Mouse (Mus musculus) midbrain, embryonic 13.5 days (tissue): ENCODE measurements around the gene Apom. TPM values are rescaled to one million over a fixed set of nuclear protein-coding genes. Genes with fewer than 3 reads are reported as not detected.
"Not testable (repeated sequence)": the region's sequence is repeated elsewhere in the genome, so short reads cannot be mapped to it uniquely, and the experiment has no call there.

Experiments
- ATAC-seq: fragments of 200-750 bp; cut with Nextera tagmentation; 2 replicates; pipeline ENCODE4 v1.8.0; 2017; ENCODE audit warnings: mild to moderate bottlenecking, moderate TSS enrichment, moderate library complexity
- H3K27ac ChIP-seq: fragments of 300-500 bp; sonication (generic); 2 replicates; pipeline ENCODE4 v1.5.1; 2015; ENCODE audit warnings: inconsistent platforms, mild to moderate bottlenecking, moderate library complexity
- H3K27me3 ChIP-seq: fragments of 300-500 bp; sonication (generic); 2 replicates; pipeline ENCODE4 v1.6.1; 2015; ENCODE audit warnings: mild to moderate bottlenecking, inconsistent platforms
- H3K36me3 ChIP-seq: fragments of 300-500 bp; sonication (generic); 2 replicates; pipeline ENCODE4 v1.6.1; 2015; ENCODE audit warnings: mild to moderate bottlenecking, inconsistent platforms
- H3K4me1 ChIP-seq: fragments of 300-500 bp; sonication (generic); replicated peaks from 2 replicates; pipeline ENCODE4 v1.6.1; 2015; ENCODE audit warnings: inconsistent platforms
- H3K4me2 ChIP-seq: fragments of 300-500 bp; sonication (generic); replicated peaks from 2 replicates; pipeline ENCODE4 v1.6.1; 2015; ENCODE audit warnings: moderate library complexity, mild to moderate bottlenecking, inconsistent platforms
- H3K4me3 ChIP-seq: fragments of 300-500 bp; sonication (generic); replicated peaks from 2 replicates; pipeline ENCODE4 v1.5.1; 2015; ENCODE audit warnings: mild to moderate bottlenecking, inconsistent platforms
- H3K9ac ChIP-seq: fragments of 300-500 bp; sonication (generic); replicated peaks from 2 replicates; pipeline ENCODE4 v1.6.1; 2015; ENCODE audit warnings: mild to moderate bottlenecking, inconsistent platforms
- H3K9me3 ChIP-seq: fragments of 300-500 bp; sonication (generic); 2 replicates; pipeline ENCODE4 v1.6.1; 2016; ENCODE audit warnings: mild to moderate bottlenecking, inconsistent platforms
- WGBS: fragments of 180-500 bp; shearing (Covaris S2); methylation state at CpG from one replicate; pipeline ENCODE4 v1.1.7; 2015; 5-methylcytosine and 5-hydroxymethylcytosine counted together
- polyA plus RNA-seq: library from polyadenylated mRNA; unstranded; fragments of >200 nt; fragmentation: Nextera tagmentation; extraction: Ambion mirVana; gene quantifications from 2 replicates; pipeline ENCODE4 v1.2.1, GENCODE M21; 2015

Apom gene
- polyA plus RNA-seq, 1 experiment from 2014 or later: 0.63 TPM

DNA sequence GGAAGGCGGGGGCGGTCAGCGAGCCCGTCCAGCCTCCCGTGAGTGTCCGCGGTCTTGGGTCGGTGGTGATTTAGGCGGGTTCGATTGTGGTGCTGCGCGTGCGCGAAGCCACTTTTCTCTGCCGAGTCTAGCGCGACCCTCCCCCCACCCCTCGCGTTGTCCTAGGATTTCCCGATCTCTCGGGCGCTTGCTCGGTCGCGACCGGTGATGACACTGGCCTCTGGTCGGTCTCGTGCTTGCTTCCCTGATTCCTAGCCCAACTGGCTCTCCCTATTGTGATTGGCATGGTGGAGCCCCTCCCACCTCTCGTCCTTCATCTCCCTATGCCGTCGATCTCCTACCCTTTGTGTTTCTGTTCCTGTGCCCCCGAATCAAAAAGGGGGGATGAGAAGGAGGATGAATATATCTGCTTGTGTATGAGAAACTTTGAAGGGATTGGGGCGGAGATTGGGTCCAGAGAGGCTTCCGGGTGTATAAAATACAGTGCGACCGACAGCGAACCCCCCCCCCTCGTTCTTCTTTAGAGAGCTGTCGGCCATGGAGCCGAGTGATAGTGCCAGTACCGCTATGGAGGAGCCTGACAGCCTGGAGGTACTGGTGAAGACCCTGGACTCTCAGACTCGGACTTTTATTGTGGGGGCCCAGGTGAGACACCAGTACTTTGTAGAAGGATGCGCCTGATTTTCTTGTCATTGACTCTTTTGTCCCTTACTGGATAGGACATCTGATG, 3.9 kb upstream of the Apom start:
- peak; percentile 78 for ATAC-seq
- H3K36me3 ChIP-seq: peaks cover 27% of the 10 kb centered on the region
- H3K4me2 ChIP-seq: peak overlapping the region; percentile 91
- peaks cover 26% of the 10 kb centered on the region for H3K4me1 ChIP-seq
- no peaks in the 10 kb centered on the region for H3K9me3 ChIP-seq
- peak overlapping the region; percentile 80 for H3K4me3 ChIP-seq
- H3K9ac ChIP-seq: peak overlapping the region; percentile 89
- peak overlapping the region; percentile 97 for H3K27ac ChIP-seq
- no peaks in the 10 kb centered on the region for H3K27me3 ChIP-seq
- under 1% methylated on average over 43 of the region's 43 CpGs for WGBS

GRCm38 (mm10) chr17:35134801-35135590, 3.1 kb upstream of the Apom start, which contains the start of gene Bag6:
TSS of gene Bag6 (plus strand) at chr17:35135178.
- Histone ChIP-seq H3K4me2 (peak within 1 kb of the TSS; percentile 91), H3K4me3 (peak within 1 kb of the TSS; percentile 80), H3K4me1 (peaks cover 26% of the 10 kb centered on the region), H3K9me3 (no peaks in the 10 kb centered on the region), H3K36me3 (peaks cover 25% of the 10 kb centered on the region), H3K9ac (peak within 1 kb of the TSS; percentile 89), H3K27me3 (no peaks in the 10 kb centered on the region), H3K27ac (peak within 1 kb of the TSS; percentile 97)
- peak; percentile 96 for ATAC-seq
- WGBS: under 1% methylated on average over 66 of the region's 66 CpGs

DNA sequence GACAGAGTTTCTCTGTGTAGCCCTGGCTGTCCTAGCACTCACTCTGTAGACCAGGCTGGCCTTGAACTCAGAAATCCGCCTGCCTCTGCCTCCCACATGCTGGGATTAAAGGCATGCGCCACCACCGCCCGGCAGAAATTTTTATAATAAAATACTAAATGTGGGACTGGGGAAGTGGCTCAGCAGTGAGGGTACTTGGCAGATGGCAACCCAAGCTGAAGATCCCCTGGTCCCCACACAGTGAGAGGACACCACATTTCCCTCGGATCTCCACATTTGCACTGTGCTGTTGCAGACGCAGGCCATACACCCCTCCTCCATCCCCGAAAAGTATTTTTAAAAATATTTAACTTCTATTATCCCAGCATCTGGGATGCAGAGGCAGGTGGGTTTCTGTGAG, 1.7 kb upstream of the Apom start:
- Histone ChIP-seq H3K36me3 (peaks cover 20% of the 10 kb centered on the region), H3K27ac (no peak overlapping the region), H3K9ac (no peak overlapping the region), H3K4me2 (no peak overlapping the region), H3K9me3 (no peaks in the 10 kb centered on the region), H3K27me3 (no peaks in the 10 kb centered on the region), H3K4me3 (no peak overlapping the region), H3K4me1 (peaks cover 24% of the 10 kb centered on the region)
- WGBS: 96% methylated on average over 7 of the region's 7 CpGs
- no peak for ATAC-seq

DNA sequence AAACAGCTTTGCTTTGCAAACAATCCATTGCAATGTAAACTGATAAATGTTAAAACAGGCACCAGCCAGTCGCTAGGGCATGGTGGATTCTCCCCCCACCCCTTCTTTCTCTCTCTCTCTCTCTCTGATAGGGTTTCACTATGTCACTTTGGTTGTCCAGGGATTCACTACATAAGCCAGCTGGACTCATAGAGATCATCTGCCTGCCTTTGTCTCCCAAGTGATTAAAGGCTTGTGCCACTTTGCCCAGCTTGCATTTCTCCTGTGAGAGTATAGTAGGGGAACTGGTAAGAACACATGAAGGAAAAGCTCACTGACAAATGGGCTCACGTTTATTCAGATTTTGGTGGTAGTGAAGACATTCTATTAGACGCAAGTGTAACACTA, 317 bp upstream of the Apom start:
- peaks cover 18% of the 10 kb centered on the region for H3K4me1 ChIP-seq
- no peak overlapping the region for H3K4me2 ChIP-seq
- ATAC-seq: no peak
- no peaks in the 10 kb centered on the region for H3K27me3 ChIP-seq
- 80% methylated on average over 3 of the region's 3 CpGs for WGBS
- H3K27ac ChIP-seq: no peak overlapping the region
- no peaks in the 10 kb centered on the region for H3K9me3 ChIP-seq
- peaks cover 19% of the 10 kb centered on the region for H3K36me3 ChIP-seq
- H3K9ac ChIP-seq: no peak overlapping the region
- H3K4me3 ChIP-seq: no peak overlapping the region

GRCm38 (mm10) chr17:35131038-35131437, 812 bp downstream of the Apom start:
- no peaks in the 10 kb centered on the region for H3K27me3 ChIP-seq
- no peak overlapping the region for H3K27ac ChIP-seq
- no peak overlapping the region for H3K9ac ChIP-seq
- 96% methylated on average over 8 of the region's 8 CpGs for WGBS
- H3K36me3 ChIP-seq: peaks cover 19% of the 10 kb centered on the region
- no peak overlapping the region for H3K4me3 ChIP-seq
- no peaks in the 10 kb centered on the region for H3K9me3 ChIP-seq
- peaks cover 19% of the 10 kb centered on the region for H3K4me1 ChIP-seq
- ATAC-seq: no peak
- no peak overlapping the region for H3K4me2 ChIP-seq

DNA sequence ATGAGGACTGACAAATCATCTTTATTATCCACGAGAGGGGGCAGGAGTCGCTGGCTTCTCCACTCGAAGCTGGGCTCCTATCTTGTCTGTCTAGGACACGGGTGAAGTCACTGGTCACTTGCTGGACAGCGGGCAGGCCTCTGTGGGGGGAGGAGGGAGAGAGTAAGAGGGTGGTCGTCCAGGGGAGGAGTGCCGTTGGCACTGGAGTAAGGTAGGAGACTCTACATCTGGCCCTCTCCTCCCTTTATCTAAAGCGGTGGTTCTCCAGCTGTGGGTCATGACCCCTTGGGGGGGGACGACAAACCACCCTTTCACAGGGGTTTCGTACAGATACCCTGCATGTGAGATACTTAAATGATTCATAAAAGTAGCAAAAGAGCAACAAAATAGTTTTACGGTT, 2.9 kb downstream of the Apom start:
- H3K27me3 ChIP-seq: no peaks in the 10 kb centered on the region
- H3K9ac ChIP-seq: no peak overlapping the region
- H3K36me3 ChIP-seq: peaks cover 30% of the 10 kb centered on the region
- ATAC-seq: no peak
- H3K9me3 ChIP-seq: no peaks in the 10 kb centered on the region
- H3K4me2 ChIP-seq: no peak overlapping the region
- peaks cover 26% of the 10 kb centered on the region for H3K4me1 ChIP-seq
- no peak overlapping the region for H3K27ac ChIP-seq
- no peak overlapping the region for H3K4me3 ChIP-seq
- 70% methylated on average over 11 of the region's 11 CpGs for WGBS

DNA sequence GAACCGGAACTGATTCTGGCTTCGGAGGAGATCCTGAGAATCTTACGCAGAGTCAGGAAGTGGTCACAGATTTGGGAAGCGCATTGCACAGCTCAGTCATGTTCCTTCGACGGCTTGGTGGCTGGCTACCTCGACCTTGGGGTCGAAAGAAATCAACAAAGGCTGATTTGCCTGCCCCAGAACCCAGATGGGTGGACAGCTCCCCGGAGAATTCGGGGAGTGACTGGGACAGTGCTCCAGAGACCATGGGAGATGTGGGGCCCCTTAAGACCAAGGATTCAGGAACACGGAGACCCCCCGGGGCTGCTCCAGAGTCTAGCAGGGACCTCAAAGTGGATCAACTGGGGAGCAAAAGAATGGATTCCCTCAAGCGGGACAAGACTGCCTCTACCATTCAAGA, 4.8 kb downstream of the Apom start:
- 75% methylated on average over 13 of the region's 13 CpGs for WGBS
- peaks cover 39% of the 10 kb centered on the region for H3K4me1 ChIP-seq
- H3K27ac ChIP-seq: peak overlapping the region; percentile 74
- peak overlapping the region; percentile 85 for H3K4me2 ChIP-seq
- peak overlapping the region; percentile 68 for H3K4me3 ChIP-seq
- peaks cover 39% of the 10 kb centered on the region for H3K36me3 ChIP-seq
- no peaks in the 10 kb centered on the region for H3K27me3 ChIP-seq
- no peak for ATAC-seq
- no peak overlapping the region for H3K9ac ChIP-seq
- no peaks in the 10 kb centered on the region for H3K9me3 ChIP-seq

DNA sequence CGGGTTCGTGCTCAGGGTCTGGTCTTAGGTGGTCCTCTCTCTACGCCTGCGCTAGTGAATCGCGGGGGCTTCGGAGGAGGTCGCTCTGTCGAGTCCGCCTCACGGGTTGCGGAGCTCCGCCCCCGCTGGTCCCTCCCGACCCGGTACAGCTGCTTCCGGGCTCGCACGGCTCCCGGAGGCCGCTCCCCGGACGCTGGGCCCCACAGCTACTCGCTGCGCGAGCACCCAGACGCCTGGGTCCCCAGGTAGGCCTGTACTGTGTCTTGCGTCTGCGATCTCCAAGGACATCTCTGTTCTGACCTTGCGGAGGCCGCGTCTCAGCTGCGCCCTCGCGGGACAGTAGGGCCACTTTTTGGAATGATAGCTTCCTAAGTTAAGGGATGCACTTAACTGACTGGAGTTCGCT, 5.6 kb downstream of the Apom start, which contains the start of gene D17H6S53E:
D17H6S53E (plus strand) TSS at position 168 of the 406 bp plus-strand sequence.
- ATAC-seq: peak; percentile 25; the same call in 1 of the 2 replicates
- H3K36me3 ChIP-seq: peaks cover 39% of the 10 kb centered on the region
- peak within 1 kb of the TSS; percentile 74 for H3K27ac ChIP-seq
- no peaks in the 10 kb centered on the region for H3K9me3 ChIP-seq
- peak within 1 kb of the TSS; percentile 68 for H3K4me3 ChIP-seq
- peaks cover 40% of the 10 kb centered on the region for H3K4me1 ChIP-seq
- WGBS: under 1% methylated on average over 36 of the region's 36 CpGs
- peak within 1 kb of the TSS; percentile 85 for H3K4me2 ChIP-seq
- H3K27me3 ChIP-seq: no peaks in the 10 kb centered on the region
- H3K9ac ChIP-seq: peak within 1 kb of the TSS; percentile 90

GRCm38 (mm10) chr17:35125578-35125977, 6.3 kb downstream of the Apom start:
- peak overlapping the region; percentile 85 for H3K4me2 ChIP-seq
- H3K4me1 ChIP-seq: peaks cover 41% of the 10 kb centered on the region
- peak overlapping the region; percentile 74; the same call in 1 of the 2 replicates for H3K27ac ChIP-seq
- ATAC-seq: no peak
- H3K9me3 ChIP-seq: no peaks in the 10 kb centered on the region
- H3K36me3 ChIP-seq: peaks cover 39% of the 10 kb centered on the region
- peak overlapping the region; percentile 68 for H3K4me3 ChIP-seq
- 37% methylated on average over 6 of the region's 6 CpGs for WGBS
- peak overlapping the region; percentile 90 for H3K9ac ChIP-seq
- no peaks in the 10 kb centered on the region for H3K27me3 ChIP-seq

GRCm38 (mm10) chr17:35125081-35125480, 6.8 kb downstream of the Apom start:
- 100% methylated on average over 1 of the region's 1 CpGs for WGBS
- no peak for ATAC-seq
- H3K4me2 ChIP-seq: peak overlapping the region; percentile 85; the same call in 1 of the 2 replicates

GRCm38 (mm10) chr17:35124261-35124896, 7.5 kb downstream of the Apom start:
- H3K27me3 ChIP-seq, ATAC-seq, H3K9me3 ChIP-seq, H3K9ac ChIP-seq, H3K4me2 ChIP-seq, H3K4me3 ChIP-seq, H3K27ac ChIP-seq: not testable (repeated sequence)
- Histone ChIP-seq H3K36me3 (peaks cover 30% of the 10 kb centered on the region), H3K4me1 (peaks cover 52% of the 10 kb centered on the region)
- WGBS: 95% methylated on average over 12 of the region's 12 CpGs

More at GRCm38 (mm10) chr17:35125081-35125480, 6.8 kb downstream of the Apom start:
- Histone ChIP-seq H3K27ac (no peak overlapping the region), H3K36me3 (peaks cover 34% of the 10 kb centered on the region), H3K9me3 (no peaks in the 10 kb centered on the region), H3K27me3 (no peaks in the 10 kb centered on the region), H3K4me1 (peaks cover 46% of the 10 kb centered on the region), H3K9ac (peak overlapping the region; percentile 90; the same call in 1 of the 2 replicates), H3K4me3 (no peak overlapping the region)

DNA sequence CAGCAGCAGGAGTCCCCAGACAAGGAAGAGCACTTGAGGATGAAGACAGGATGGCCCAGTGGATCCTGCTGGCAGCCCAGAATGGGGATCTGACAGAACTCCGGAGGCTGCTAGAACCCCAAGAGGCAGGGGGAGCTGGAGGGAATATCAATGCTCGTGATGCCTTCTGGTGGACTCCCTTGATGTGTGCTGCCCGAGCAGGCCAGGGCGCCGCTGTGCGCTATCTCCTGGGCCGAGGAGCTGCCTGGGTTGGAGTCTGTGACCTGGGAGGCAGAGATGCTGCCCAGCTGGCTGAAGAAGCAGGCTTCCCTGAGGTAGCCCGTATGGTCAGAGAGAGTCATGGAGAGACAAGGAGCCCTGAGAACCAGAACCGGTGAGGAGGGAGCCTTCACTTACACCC, 8.6 kb downstream of the Apom start:
- H3K27me3 ChIP-seq, H3K4me2 ChIP-seq, H3K9me3 ChIP-seq, H3K9ac ChIP-seq, ATAC-seq, H3K27ac ChIP-seq, H3K4me3 ChIP-seq: not testable (repeated sequence)
- 94% methylated on average over 9 of the region's 9 CpGs for WGBS
- peaks cover 52% of the 10 kb centered on the region for H3K4me1 ChIP-seq
- H3K36me3 ChIP-seq: peaks cover 35% of the 10 kb centered on the region
